Mouse (Mus musculus) ES-Bruce4 (cell line): ENCODE data around the gene Ube2h.

Experiments
- CTCF ChIP-seq: IDR thresholded peaks from one replicate; pipeline ENCODE4 v1.8.1; 2011; ENCODE audit warnings: low read depth, low read length
- EP300 ChIP-seq: IDR thresholded peaks from 2 replicates; pipeline ENCODE4 v1.6.1; 2011; ENCODE audit warnings: low read depth, low read length; ENCODE audit not compliant: insufficient read depth
- POLR2A ChIP-seq: IDR thresholded peaks from one replicate; pipeline ENCODE4 v1.8.1; 2011; ENCODE audit warnings: low read length; ENCODE audit not compliant: insufficient read depth

- TF ChIP-seq POLR2A (no peak), EP300 (no peak), CTCF (no peak)
Observed at GRCm38 (mm10) chr6:30230246-30230645, 74.1 kb downstream of the Ube2h start.
